Mouse (Mus musculus) bone marrow macrophage, adult 2 months (primary cell): ENCODE measurements at regions not wholly inside any gene's neighbourhood (a gene's known extent, or its start where the extent isn't known, plus 50 kb on each side); places are given as distances from the start of the nearest gene placed in this dataset.

Experiments used
- CTCF ChIP-seq: IDR thresholded peaks from 2 replicates; pipeline ENCODE4 v1.5.1; 2012; ENCODE audit warnings: low read depth, mild to moderate bottlenecking, low read length, moderate library complexity
- POLR2A ChIP-seq: IDR thresholded peaks from 2 replicates; pipeline ENCODE4 v1.6.1; 2012; ENCODE audit warnings: mild to moderate bottlenecking, low read depth, low read length, borderline replicate concordance

DNA sequence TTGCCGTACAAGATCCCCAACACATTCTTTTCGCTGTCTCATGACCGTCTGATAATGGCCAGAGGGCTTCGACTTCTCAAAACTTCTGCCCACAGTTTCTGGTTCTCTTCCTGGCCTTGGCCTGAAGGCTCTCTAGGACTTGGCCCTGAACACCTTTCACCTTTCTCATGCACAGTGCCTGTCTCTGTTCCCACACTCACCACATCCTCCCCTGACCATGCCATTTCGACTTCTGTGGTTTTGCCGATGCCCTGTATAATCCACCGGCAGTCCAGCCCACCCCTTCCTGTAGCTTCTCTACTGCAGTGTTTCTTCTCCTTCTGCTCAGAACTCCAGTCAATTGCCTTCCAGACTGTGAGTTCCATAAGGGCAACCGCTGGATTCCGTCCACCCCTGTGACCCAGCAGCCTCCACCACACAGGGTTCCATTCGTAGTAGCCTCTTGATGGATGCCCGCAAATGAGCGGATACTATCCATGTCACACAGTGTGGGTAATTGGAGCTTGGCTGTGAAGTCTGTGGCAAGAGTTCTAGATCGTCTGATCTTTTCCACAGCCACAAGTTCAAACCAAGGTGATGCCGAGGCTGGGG lies 53.3 kb upstream of the Cnih3 start:
- TF ChIP-seq CTCF (no peak), POLR2A (no peak)
